Mouse (Mus musculus): Measurements from ENCODE around the gene Decr2. TPM values are rescaled to one million over a fixed set of nuclear protein-coding genes. Genes with fewer than 3 reads are reported as not detected.

The Decr2 gene
- polyA plus RNA-seq, 1 experiment from 2014 or later, result 65.4 TPM

DNA sequence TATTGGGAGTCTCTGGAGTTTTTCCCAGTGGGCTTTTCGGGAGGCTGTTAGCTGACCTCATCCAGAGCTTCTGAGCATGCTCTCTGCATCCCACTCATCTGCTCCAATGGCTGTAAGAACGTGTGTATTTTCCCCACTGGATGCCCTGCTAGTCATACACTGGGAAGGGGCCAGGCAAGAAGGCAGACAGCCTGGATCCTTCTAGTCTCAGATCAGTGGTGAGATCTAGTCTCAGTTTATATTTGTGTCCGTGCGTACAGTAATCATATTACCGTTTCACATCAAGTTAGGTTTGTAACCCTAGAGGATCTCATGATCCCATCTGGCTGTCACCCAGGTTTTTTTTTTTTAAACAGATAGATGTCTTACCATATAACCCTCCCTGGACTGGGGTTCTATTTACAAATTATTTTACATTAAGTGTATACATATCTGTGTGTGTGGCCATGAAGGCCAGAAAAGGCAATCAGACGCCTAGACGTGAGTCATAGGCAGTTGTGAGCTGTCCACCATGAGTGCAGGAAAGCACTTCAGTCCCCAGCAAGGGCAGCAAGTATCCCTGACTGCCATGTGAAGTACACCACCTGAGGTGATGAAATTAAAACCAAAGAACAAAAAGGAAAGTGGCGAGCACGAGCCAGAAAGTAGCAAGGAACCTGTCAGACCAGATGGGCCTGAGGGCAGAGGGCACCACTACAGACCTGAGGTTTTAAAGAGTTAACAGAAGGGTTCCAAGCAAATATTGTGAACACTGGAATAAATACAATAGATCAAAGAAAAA lies 32.2 kb downstream of the Decr2 start:
- Histone ChIP-seq H3K4me1 (replicated peaks; ENCODE audit: control insufficient read depth, insufficient read depth) (no peaks in the 10 kb centered on the region), H3K27ac (replicated peaks) (no peak overlapping the region), H3K9ac (ENCODE audit: low read length) (no peak overlapping the region), H3K4me2 (replicated peaks; ENCODE audit: low read depth) (no peak overlapping the region), H3K9me3 (ENCODE audit: control insufficient read depth, low read length) (no peaks in the 10 kb centered on the region), H3K27me3 (ENCODE audit: control insufficient read depth, insufficient read depth, low read length) (no peaks in the 10 kb centered on the region), H3K36me3 (ENCODE audit: control insufficient read depth, insufficient read depth, low read length) (no peaks in the 10 kb centered on the region), H3K4me3 (ENCODE audit: low read depth, low read length) (no peak overlapping the region)
- WGBS, result 56% methylated on average over 9 of the region's 9 CpGs
- ATAC-seq (ENCODE audit: low FRiP score, low TSS enrichment) (0 out of 2 replicates have a peak, but pooled peaks have one; percentile 10), DNase-seq (ENCODE audit: low spot score) (no peak)
- TF ChIP-seq EP300 (optimal IDR thresholded peaks at IDR 0.05), result no peak

DNA sequence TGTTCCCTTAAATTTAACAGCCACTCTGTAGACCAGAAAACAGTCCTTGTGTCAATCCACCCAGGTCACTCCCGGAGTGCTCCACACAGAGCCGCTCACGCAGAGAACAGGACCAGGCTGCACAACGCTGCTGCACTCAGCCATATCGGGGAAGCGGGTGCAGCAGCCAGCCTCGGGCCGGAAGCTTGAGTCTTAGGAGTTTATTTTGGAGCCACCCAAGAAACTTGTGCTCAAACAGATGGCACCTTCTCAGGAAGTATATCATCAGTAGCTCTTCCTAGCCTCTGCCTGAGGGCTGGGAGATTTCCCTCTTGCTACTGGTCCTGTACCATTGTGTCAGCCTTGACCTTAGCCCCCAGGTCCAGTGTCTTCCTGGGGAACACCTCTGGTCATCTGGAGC lies 32.9 kb downstream of the Decr2 start:
- H3K36me3 ChIP-seq (ENCODE audit: control insufficient read depth, insufficient read depth, low read length), result no peaks in the 10 kb centered on the region
- H3K27ac ChIP-seq (replicated peaks), result no peak overlapping the region; the same call in 1 of the 2 replicates
- no peak overlapping the region for H3K4me3 ChIP-seq (ENCODE audit: low read depth, low read length)
- 89% methylated on average over 8 of the region's 8 CpGs for WGBS
- no peak overlapping the region for H3K4me2 ChIP-seq (replicated peaks; ENCODE audit: low read depth)
- no peak for DNase-seq (ENCODE audit: low spot score)
- H3K27me3 ChIP-seq (ENCODE audit: control insufficient read depth, insufficient read depth, low read length), result no peaks in the 10 kb centered on the region
- H3K9ac ChIP-seq (ENCODE audit: low read length), result no peak overlapping the region
- H3K4me1 ChIP-seq (replicated peaks; ENCODE audit: control insufficient read depth, insufficient read depth), result no peaks in the 10 kb centered on the region
- no peak for ATAC-seq (ENCODE audit: low FRiP score, low TSS enrichment)
- no peaks in the 10 kb centered on the region for H3K9me3 ChIP-seq (ENCODE audit: control insufficient read depth, low read length)
- TF ChIP-seq EP300 (optimal IDR thresholded peaks at IDR 0.05) (no peak), CTCF (IDR thresholded peaks at IDR 0.05; ENCODE audit: low read depth) (no peak)

DNA sequence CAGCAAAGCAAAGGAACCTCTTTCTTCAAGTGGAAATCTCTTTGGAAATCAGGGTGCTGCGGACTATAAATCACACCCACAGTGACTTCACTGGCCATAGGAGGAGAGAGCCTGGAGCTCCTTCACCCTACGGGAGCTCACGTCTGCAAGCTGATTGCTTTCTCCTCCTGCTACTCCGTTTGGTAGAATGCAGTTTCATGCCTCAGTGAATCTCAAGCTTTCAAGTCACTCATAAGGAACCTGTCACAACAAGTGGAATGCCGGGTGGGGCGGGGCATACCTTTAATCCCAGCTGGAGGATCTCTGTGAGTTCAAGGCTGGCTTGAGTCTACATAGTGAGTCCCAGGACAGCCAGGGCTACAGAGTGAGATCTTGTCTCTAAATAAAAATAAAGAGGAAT lies 35.0 kb downstream of the Decr2 start:
- WGBS, result 69% methylated on average over 6 of the region's 6 CpGs
- DNase-seq (ENCODE audit: low spot score), result no peak

DNA sequence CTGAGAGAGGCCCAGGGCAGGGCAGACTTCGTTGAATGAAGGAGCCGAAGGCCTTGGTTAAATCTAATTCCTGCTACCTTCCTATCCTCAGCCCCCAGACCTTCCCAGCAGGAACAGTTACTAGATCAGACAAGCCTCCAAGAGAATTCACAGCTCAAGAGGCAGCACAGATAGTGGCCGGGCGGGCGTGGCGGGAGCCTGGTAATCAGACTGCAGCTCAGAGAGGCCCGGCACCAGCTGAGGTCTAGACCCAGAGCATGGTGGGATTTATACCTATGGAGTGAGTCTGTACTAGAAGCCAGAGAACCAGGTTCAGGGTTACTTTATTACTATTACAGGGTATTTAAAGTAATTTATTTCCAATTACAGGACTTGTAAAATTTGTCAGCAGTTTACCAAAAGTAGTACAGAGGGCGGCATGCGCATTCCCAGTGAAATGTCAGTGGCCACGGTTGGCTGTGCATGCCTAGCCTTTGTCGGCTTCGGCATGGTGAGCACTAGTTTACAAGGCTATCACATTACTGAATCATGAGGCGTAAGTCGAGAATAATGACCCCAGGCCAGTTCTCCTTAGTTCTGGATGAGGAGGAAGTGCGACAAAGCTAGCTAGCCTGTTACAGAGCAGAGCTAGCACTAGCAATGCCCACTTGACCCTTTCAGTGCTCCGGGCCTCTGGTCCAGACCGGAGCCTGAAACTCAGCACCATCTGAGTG lies 35.8 kb downstream of the Decr2 start:
- WGBS, result 66% methylated on average over 17 of the region's 17 CpGs
- Histone ChIP-seq H3K27ac (replicated peaks) (no peak overlapping the region), H3K27me3 (ENCODE audit: control insufficient read depth, insufficient read depth, low read length) (no peaks in the 10 kb centered on the region), H3K4me1 (replicated peaks; ENCODE audit: control insufficient read depth, insufficient read depth) (no peaks in the 10 kb centered on the region), H3K4me2 (replicated peaks; ENCODE audit: low read depth) (no peak overlapping the region), H3K4me3 (ENCODE audit: low read depth, low read length) (no peak overlapping the region), H3K9me3 (ENCODE audit: control insufficient read depth, low read length) (no peaks in the 10 kb centered on the region), H3K36me3 (ENCODE audit: control insufficient read depth, insufficient read depth, low read length) (no peaks in the 10 kb centered on the region), H3K9ac (ENCODE audit: low read length) (no peak overlapping the region)
- no peak for DNase-seq (ENCODE audit: low spot score)
- TF ChIP-seq CTCF (IDR thresholded peaks at IDR 0.05; ENCODE audit: low read depth) (no peak), EP300 (optimal IDR thresholded peaks at IDR 0.05) (no peak)
- ATAC-seq (ENCODE audit: low FRiP score, low TSS enrichment), result no peak

More for the DNA sequence above, 35.0 kb downstream of the Decr2 start:
- no peak overlapping the region for H3K9ac ChIP-seq (ENCODE audit: low read length)
- no peak for TF ChIP-seq CTCF (IDR thresholded peaks at IDR 0.05; ENCODE audit: low read depth)
- no peak for TF ChIP-seq EP300 (optimal IDR thresholded peaks at IDR 0.05)
- no peak for ATAC-seq (ENCODE audit: low FRiP score, low TSS enrichment)
- H3K27ac ChIP-seq (replicated peaks), result no peak overlapping the region
- H3K27me3 ChIP-seq (ENCODE audit: control insufficient read depth, insufficient read depth, low read length), result no peaks in the 10 kb centered on the region
- H3K36me3 ChIP-seq (ENCODE audit: control insufficient read depth, insufficient read depth, low read length), result no peaks in the 10 kb centered on the region
- no peaks in the 10 kb centered on the region for H3K9me3 ChIP-seq (ENCODE audit: control insufficient read depth, low read length)
- no peak overlapping the region for H3K4me3 ChIP-seq (ENCODE audit: low read depth, low read length)
- no peak overlapping the region for H3K4me2 ChIP-seq (replicated peaks; ENCODE audit: low read depth)
- no peaks in the 10 kb centered on the region for H3K4me1 ChIP-seq (replicated peaks; ENCODE audit: control insufficient read depth, insufficient read depth)

DNA sequence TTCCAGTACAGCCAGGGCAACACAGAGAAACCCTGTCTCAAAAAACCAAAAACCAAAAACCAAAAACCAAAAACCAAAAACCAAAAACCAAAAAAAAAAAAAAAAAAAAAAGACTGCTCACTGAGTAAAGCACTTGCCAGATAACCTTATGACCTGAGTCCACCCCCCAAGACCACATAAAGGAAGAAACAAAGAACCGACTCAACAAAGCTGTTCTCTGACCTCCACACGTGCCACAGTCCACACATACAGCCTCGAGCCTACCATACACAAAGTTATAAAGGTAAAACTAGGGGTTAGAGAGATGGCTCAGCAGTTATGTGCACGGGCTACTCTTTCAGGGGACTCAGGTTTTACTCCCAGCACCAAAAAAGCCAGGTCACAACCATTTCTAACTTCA lies 37.4 kb downstream of the Decr2 start:
- no peak for TF ChIP-seq EP300 (optimal IDR thresholded peaks at IDR 0.05)
- no peak for TF ChIP-seq CTCF (IDR thresholded peaks at IDR 0.05; ENCODE audit: low read depth)
- Histone ChIP-seq H3K27ac (replicated peaks) (no peak overlapping the region), H3K4me1 (replicated peaks; ENCODE audit: control insufficient read depth, insufficient read depth) (no peaks in the 10 kb centered on the region), H3K36me3 (ENCODE audit: control insufficient read depth, insufficient read depth, low read length) (no peaks in the 10 kb centered on the region), H3K9me3 (ENCODE audit: control insufficient read depth, low read length) (no peaks in the 10 kb centered on the region), H3K9ac (ENCODE audit: low read length) (no peak overlapping the region), H3K4me3 (ENCODE audit: low read depth, low read length) (no peak overlapping the region), H3K27me3 (ENCODE audit: control insufficient read depth, insufficient read depth, low read length) (no peaks in the 10 kb centered on the region), H3K4me2 (replicated peaks; ENCODE audit: low read depth) (no peak overlapping the region)
- no peak for ATAC-seq (ENCODE audit: low FRiP score, low TSS enrichment)
- WGBS, result 68% methylated on average over 4 of the region's 4 CpGs
- DNase-seq (ENCODE audit: low spot score), result no peak

DNA sequence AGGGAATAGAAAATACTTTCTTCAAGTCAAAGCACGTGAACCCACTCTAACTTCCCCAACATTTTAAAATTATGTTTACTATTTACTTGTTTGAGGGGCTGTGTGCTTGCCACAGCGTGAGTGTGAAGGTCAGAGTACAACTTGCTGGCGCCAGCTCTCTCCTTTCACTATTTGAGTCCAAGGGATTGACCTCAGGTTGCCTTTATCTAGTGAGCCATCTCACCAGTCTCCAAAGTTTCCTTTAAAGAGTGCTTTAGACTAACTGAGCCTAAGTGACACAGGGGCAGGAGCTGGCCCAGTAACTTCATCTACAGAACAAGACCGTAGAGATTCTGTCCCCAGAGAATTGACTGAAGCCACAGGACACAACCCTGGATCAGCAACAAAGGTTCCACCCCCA lies 38.1 kb downstream of the Decr2 start:
- no peak overlapping the region for H3K9ac ChIP-seq (ENCODE audit: low read length)
- DNase-seq (ENCODE audit: low spot score) (no peak), ATAC-seq (ENCODE audit: low FRiP score, low TSS enrichment) (no peak)
- H3K4me1 ChIP-seq (replicated peaks; ENCODE audit: control insufficient read depth, insufficient read depth), result no peaks in the 10 kb centered on the region
- H3K36me3 ChIP-seq (ENCODE audit: control insufficient read depth, insufficient read depth, low read length), result no peaks in the 10 kb centered on the region
- 84% methylated on average over 4 of the region's 4 CpGs for WGBS
- H3K4me2 ChIP-seq (replicated peaks; ENCODE audit: low read depth), result no peak overlapping the region
- no peaks in the 10 kb centered on the region for H3K9me3 ChIP-seq (ENCODE audit: control insufficient read depth, low read length)
- TF ChIP-seq EP300 (optimal IDR thresholded peaks at IDR 0.05) (no peak), CTCF (IDR thresholded peaks at IDR 0.05; ENCODE audit: low read depth) (no peak)
- H3K27me3 ChIP-seq (ENCODE audit: control insufficient read depth, insufficient read depth, low read length), result no peaks in the 10 kb centered on the region
- no peak overlapping the region for H3K4me3 ChIP-seq (ENCODE audit: low read depth, low read length)
- no peak overlapping the region for H3K27ac ChIP-seq (replicated peaks)
